ENCODE assay signal across 13 mouse cellular contexts in genomic region chr7:123826406-123826805, GRCm38 (mm10).
"Had no signal": no experiment of that assay in that cellular context is flagged by ENCODE, and none has a peak within 500 bp of the region (broad histone marks: within the 10 kb centered on the region; RNA-seq: fewer than 3 reads in every experiment).

No protein-coding gene starts in this region.

- DNase-seq: lung, adult 18-20 months; lung, embryonic 14.5 days; lung, postnatal 10 days; lung, postnatal 4 days; midbrain, embryonic 14.5 days; retina, postnatal 1 day; right cerebral cortex, adult 18-20 months; right cerebral cortex, postnatal 25 days; right cerebral cortex, postnatal 4 days; spleen, adult 18-20 months; thymus, adult 18-20 months; thymus, postnatal 25 days; thymus, postnatal 4 days had no signal
